Mouse (Mus musculus) cerebellum, postnatal 4 days (tissue): Measurements from ENCODE around the gene Rdh12.
"Not testable (repeated sequence)": the region's sequence is repeated elsewhere in the genome, so short reads cannot be mapped to it uniquely, and the experiment has no call there.

Experiments
- DNase-seq, 2 experiments: peaks; one replicate each; pipeline ENCODE4 v3.0.0; 2022; ENCODE audit warnings: low spot score in 2 of 2, mixed read lengths in 1 of 2

Rdh12 gene

DNA sequence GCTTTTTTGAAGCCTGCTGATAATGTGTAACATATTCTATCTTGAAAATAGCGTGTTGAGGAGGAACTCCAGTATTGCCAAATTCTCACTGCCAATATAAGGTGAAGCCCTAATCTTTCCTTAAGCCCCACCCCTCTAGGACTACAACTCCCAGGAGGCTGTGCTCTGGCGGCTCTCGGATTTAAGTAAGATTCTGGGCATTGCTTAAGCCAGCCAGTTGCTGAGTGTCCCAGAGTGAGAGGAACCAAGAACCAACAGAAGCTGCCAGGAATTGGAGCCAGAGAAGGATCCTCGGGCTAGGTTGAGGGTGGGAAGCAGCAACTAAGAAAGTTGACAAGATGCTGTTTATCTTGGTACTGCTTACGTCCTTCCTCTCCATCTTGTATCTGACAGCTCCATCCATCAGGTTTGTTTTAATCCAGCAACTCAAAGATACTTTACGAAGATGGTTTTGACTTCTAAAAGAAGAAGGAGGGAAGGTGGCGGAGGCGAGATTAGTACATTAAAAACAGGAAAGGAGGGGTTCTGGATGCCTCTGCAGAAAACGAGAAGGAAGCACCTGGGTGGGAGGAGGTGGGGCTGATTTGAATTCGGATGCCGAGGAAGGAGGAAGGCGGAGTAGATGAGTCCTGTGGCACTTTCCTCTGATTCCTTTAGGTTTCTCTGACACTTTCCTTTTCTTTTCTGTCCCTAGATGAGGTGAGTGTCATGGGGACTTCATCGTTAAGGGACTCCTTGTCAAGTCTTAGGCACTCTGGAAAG, at the start of gene Rdh12:
TSS of gene Rdh12 (plus strand) at position 212 of the 762 bp plus-strand sequence.
- peak in 1 of 2 experiments; percentile 7 for DNase-seq

DNA sequence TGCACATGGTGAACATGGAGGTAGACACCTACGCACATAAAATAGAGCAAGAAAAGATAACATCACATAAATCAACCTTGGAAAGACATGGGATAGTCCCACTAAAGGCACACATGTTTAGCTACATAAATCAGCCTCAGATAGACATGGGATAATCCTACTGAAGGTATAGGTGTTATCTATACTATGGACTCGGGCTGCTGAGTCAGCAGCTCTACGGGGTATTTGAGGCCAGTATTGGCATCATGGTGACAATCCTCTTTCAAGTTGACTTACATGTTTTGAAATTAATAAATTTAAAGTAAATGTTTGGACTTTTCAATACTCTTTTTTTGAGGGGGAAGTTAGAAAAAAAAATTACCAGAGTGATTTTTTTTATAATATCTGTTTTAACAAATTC, 45.8 kb upstream of the Rdh12 start:
- no peak for DNase-seq

DNA sequence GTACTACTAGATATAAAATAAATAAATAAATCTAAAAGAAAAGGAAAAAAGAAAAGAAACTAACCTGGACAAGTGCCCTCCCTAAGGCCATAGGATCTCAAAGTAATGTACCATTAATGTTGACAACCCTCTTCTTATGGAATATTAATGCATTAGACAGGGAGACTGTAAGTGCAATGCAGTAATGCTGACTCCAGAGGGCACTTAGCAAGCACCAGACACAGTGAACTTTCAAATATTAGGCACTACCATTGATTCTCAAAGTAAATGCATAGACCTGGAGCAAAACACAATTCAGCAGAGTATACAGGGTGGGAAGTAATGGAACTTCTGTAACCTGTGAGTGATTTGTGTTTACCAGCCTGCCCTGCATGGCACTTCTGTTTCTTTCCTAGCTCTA, 39.5 kb upstream of the Rdh12 start:
- DNase-seq, result no peak

DNA sequence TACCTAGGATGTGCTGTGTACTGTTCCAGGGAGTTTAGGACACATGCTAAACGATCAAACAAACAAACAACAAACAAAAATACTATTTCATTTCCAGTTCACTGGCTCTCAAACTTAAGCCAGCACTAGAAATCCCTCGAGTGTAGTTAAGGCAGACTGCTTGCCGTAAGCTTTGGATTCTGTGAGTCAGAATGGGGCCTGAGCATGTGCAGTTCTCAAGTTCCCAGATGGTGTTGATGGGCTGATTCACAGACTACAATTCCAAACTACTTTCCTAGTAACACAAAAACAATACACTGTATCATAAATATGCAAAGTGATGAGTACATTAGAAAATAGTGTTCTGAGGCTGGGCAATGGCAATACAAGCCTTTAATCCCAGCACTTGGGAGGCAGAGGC, 38.3 kb upstream of the Rdh12 start:
- DNase-seq, result no peak

DNA sequence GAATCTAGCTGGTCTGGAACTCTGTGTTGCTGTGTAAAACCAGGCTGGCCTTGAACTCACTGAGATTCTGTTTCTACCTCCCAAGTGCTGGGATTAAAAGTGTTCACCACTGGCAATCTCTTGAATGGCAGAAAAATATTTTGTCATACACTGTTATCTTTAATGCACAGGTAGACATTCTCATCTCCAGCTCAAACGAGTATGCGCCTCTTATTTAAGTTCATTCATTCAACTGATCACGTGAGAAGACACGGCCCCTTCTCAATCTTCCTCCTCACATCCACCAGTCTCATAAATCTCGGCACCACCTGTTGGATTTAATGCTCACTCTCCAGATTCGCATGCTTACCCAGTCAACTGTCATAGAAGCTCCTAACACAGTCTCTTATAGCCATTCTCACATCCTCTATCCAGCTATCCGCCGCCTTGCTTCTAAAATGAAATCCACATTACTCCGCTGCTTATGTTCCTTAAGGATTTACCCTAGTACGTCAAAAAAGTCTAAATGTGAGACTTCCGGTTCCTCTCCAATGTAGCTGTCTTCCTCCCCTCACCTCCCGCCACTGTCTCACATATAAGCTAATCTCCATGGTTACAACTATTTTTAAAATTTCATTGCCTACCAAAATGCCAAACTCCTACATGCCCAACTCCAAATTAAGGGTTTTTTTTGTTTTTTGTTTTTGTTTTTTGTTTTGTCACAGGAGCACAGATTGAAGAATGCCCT, 37.3 kb upstream of the Rdh12 start:
- DNase-seq, result no peak

DNA sequence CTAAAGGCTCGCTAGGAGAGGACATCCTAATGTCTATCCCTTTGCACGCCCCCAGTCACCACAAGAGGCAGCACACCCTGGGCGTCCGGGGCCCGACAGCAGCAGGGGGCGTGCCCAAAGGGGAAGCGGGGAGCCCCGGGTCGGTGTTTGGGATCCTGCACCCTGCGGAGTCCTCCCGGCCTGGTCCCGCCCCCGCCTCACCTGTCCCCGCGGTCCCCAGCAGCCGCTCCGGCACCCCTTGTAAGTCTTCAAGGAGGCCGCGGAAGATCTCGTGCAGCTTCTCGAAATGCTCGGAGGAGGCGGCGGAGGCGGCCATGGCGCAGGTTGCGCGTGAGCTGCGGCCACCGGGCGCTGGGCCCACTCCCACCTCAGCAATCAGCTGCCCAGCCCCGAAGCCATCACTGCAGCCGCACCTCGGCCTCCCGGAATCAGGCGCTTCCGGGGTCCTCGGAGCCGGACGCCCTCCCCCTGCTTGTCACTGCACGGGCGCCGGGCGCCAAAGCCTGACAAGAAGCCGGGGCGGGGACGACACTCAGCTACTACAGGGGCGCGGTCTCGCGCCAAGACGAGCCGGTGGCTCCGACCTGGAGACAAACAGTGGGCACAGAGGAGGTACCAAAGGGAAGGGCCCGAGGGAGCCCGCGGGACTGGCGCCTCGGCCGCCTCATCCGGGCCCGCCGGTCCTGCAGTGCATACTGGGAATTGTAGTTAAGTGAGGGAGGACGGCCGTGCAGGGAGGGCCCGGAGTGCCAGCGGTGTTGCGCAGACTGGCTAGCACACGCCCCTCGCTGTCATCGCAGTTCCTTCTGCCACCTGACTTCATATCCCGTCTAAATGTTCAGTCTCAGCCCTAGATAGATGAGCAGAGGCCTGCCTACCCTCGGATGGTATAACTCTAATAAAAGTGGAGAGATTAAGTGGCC, 36.4 kb upstream of the Rdh12 start, which contains the start of gene Vti1b:
TSS of gene Vti1b (minus strand) at position 649 of the 923 bp plus-strand sequence.
- peak; percentile 77 to 81 for DNase-seq

DNA sequence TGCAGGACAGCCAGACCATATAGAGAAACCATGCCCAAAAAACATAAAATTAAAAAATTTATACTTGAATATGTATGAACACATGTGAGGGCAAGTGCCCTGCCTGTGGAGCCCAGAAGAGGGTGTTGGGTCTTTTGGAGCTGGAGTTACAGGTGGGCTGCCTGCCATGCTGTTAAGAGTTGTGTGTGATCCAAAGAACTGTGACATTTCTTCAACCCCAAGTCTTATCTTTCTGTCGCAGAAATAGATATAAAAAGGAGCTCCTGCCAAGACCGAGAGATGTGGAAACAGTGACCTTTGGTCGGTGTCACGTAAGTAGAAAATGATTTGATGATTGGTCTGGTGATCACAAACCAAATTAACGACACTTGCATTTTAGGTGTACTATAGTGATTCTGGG, 35.0 kb upstream of the Rdh12 start:
- no peak for DNase-seq

DNA sequence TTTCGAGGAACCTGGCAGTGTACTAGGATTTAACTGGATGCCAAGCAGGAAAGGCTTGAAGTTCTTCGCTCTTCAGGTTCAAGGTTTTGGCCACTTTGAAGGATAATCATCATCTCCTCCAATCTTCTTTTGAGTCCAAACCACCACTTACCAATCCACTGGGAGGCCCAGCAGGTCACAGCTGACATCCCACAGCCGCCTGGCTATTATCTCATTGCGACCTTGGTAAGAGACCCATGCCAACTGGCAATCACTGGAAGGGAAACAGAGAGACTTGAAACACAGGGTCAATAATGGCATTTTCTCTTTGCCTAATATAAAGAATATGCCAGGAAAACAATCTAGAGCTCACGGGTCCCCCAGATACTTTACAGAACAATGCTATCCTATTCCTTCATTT, 32.7 kb upstream of the Rdh12 start:
- no peak for DNase-seq

DNA sequence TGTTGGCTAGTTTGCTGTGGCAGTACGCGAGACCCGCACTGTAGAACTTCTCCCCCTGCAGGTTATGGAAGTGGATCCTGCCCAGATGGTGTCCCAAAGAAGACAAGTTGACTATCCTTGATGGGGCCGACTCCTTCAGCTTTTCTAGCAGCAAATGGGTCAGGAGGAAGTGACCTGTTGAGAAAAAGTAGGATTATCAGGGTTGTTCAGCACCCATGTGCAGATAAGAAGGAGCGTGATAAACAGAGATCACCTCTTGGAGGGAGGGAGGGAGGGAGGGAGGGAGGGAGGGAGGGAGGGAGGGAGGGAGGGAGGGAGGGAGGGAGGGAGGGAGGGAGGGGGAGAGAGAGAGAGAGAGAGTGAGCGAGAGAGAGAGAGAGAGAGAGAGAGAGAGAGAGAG, 23.6 kb upstream of the Rdh12 start:
- not testable (repeated sequence) for DNase-seq

DNA sequence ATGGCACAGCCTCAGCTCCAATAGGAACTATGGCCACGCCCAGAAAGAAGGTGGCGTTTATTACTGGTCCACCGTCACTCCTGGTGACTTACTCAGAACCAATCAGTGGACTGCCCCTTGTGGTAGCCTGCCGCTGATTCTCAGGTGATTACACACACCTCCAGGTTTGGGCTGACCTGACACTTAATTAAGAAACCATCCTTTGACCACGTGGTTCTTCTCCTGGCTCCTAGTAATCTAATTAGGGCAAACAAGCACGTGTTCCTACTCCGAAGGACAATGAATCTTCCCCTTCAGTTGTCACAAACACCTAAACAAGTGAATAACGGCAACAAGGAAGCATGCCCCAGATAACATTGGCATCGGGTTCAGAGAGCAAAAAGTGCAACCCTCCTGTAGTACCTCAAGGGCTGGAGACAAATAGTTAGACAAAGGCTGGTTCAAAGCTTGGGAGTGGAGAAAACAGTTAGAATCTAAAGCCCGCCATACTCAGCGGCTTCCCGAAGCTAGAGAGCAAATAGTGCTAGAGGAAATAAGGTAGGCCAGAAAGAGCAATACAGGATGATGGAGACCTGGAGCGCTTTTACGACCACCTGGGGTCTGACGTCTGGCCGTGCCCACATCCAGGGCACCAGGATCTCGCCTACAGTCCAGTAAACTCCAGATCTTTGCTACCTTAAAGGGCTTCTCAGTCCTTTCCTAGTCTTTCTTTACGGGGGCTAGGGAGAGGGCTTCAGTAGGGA, 17.6 kb upstream of the Rdh12 start:
- DNase-seq, result peak in 1 of 2 experiments; percentile 58

DNA sequence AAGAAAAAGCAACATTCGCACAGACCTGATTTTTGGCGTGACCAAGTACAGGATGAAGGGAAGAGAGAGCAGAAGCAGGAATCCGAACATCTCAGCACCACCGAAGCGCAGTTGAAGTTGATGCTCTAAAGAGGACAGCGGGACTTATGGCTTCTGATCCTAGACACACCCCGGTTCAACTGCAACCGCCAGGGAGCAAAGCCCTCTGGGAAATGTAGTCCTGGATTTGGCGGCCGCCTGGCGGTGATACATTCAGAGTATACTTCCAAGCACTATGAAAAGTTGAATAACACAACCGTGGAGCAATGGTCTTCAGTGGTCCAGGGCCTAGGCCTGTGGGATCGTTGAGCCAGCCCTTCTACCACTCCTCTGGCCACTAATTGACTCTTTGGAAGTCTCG, 17.0 kb upstream of the Rdh12 start:
- DNase-seq, result peak; percentile 46 to 67

DNA sequence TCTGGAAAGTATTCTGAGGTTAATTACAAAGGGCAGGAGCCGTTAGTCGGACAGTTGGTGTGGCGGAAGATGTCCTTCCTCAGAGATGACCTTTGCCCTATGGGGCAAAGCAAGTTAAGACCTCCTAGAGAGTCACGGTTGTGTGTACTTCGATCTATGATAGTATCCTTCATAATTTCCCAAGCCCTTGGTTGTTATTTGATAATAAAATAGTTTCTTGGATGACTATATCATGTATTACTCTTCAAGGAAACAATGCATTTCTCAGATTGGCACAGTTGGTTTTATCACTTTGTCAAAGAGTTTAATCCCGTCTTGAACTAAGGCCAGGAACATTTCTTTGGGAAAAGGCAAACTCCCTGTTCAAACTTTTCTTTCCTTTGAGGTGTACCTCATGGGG, 16.5 kb upstream of the Rdh12 start, which contains the start of gene Rdh11:
TSS of gene Rdh11 (minus strand) at position 101 of the 400 bp plus-strand sequence.
- no peak for DNase-seq

DNA sequence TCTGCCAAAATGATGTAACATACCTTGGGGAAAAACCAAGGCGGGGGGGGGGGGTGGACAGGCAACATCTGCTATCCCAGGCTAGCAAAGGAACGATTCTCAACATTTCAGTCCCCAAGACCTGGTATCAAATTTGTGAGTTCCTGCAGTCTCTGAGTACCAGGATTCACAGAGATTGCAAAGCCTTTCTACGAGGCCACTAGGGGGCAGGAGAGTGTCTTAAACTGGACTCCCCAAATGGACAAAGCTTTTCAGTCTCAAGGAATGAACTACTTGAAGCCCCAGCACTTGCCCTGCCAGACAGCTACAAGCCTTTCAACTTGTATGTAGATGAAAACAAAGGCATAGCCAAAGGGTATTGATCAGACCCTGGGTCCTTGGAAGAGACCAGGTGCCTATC, 15.3 kb upstream of the Rdh12 start:
- peak; percentile 34 to 62 for DNase-seq

DNA sequence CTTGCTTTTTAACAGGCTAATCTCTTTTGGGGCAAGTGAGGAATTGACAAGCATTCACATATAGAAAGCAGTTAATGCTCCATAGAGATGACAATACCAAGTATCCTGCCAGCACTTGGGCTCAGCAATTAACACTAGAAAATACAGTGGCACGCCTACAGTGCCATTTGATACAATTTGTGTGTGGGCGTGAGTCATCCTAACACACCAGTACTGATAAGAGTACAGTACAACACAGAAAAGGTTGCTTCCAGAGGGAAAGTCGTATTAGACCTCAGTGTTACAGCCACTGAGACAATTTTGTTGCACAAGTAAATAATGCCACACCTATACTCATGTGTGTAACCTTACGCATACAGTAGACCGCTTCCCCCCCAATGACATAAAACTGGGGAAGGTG, 11.6 kb upstream of the Rdh12 start:
- DNase-seq, result no peak

DNA sequence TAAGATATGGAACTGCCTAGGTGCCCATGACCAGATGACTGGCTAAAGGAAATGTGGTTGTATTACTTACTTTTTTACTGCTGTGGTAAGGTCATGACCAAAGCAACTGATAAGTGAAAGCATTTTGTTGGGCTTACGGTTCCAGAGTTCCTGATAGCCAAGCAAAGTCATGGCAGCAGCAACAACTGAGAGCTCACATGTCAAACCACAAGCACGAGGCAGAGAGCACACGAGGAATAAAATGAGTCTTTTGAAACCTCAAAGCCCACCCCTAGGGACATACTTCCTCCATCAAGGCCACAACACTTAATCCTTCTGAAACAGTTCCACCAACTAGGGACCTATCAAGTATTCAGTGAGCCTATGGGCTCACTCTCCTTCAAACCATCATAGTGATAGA, 6.8 kb upstream of the Rdh12 start:
- no peak for DNase-seq

DNA sequence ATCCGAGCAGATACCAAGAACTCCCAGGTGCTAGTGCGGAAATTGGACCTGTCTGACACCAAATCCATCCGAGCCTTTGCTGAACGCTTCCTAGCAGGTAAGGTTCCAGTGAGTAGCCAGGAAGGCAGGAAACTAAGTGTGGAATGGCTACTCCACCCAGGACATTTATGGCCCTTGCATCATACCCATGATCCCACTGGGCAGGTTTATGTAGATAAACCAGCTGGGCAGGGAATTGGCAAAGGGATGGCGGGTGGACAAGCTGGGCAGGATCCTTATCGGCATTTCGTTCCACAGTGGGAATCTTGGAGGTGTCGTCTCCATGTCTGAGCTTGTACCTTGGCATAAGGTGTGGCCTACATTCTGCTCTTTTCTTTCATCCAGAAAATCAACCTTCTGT, 2.7 kb downstream of the Rdh12 start:
- DNase-seq, result no peak

DNA sequence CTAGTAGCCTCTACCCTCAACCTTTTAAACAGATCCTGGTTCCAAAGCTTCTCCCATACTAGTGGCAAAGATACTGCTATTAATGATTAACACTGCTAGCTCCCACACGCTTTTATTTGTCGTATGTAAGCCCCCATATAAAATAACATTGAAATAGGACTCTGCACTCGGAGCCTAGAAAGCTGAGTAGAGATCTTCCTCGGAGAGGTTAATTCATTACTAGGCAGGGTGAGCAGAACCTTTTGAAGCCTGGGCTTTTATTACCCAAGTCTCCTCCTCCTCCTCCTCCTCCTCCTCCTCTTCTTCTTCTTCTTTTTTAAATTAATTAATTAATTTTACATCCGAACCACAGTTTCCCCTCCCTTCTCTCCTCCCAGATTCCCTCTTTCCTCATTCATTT, 8.8 kb downstream of the Rdh12 start:
- no peak for DNase-seq

DNA sequence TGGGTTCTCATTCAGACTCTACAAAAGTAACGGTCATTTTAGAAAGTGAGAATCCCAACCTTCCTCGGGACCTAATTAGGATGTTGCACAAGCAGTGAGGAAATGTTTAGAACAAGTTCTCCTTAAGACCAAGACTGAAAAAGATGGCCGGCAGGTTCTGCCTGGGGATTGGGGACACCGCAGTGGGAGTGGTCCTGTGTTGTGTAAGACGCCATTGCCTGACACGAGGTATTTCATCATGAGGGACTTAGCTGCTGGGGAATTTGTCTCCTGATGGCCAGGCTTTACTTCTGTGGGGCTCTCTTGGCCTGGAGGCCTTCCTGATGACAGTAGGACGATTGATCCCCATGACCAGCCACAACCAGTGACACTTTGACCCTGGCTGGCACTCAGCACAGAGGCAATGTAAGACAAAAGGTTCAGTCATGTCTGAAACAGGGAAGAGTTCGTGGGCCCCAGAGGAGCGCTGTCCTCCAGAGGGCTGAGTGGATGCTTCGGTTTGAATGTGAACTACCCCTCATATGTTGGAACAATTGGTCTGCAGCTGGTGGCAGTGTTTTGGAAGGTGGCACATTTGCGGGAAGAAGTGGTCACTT, 26.9 kb downstream of the Rdh12 start:
- DNase-seq, result no peak

DNA sequence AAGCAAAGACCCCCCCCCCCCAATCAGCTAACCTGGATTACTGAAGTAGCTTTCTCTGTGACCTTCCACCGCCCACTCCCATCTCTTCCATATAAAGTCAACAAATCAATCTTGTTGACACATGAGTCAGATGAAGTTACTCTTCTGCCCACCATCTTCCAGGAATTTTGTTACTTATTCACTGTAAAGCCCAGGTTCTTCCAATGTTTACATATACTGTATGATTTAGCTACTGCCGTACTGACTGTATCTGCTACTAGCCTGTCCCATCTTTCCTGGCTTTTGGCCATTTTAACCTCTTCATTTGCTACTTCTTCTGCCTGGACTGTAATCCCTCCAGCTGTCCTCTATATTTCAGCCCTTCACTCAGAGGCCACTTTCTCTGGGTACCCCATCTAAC, 33.3 kb downstream of the Rdh12 start:
- no peak for DNase-seq

DNA sequence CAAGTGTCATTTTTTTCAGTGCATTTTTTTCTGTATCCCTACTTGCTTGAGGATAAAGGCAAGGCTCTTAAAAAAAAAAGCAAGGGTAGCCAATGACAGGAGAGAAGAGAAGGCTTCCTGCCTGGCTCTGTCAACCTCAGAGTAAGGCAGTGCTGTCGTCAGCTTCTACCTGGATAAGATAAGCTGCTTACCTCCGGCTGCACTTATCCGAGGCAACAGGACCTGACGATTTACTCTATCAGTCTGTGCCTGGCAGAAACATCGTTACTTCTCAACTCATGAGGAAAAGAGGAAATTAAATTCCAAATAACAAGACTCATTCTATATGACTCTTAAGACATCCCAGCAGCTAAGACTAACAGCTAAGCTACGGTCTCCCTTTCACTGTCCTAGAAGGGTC, 34.2 kb downstream of the Rdh12 start:
- DNase-seq, result no peak

DNA sequence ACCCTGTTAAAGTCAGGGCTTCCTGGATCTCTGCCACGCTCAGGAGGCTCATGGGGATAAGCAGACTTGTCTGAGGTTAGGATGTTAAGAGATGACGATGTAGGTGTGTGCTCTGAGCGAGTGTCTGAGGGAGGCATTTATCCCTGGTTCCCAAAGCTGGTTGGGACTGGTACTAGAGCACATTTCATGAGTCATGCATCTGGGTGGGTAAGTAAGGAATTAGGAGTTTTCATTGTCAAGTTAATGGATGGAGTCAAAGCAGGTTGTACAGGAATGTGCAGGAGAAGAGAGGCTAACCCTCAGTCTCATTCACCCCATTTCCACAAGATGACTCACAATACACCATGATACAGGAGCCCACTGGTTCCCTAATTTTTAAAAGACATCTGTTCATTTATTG, 39.4 kb downstream of the Rdh12 start:
- DNase-seq, result no peak
